Mouse (Mus musculus): ENCODE results near the gene Gbp7.
"Not testable (repeated sequence)": the region's sequence is repeated elsewhere in the genome, so short reads cannot be mapped to it uniquely, and the experiment has no call there.

Gbp7 gene

GRCm38 (mm10) chr3:142561045-142561646 lies 31.0 kb downstream of the Gbp7 start:
- no peak for DNase-seq

GRCm38 (mm10) chr3:142561666-142562065 lies 31.5 kb downstream of the Gbp7 start:
- DNase-seq = no peak

- not testable (repeated sequence) for DNase-seq
Measured at GRCm38 (mm10) chr3:142567490-142567889, 37.3 kb downstream of the Gbp7 start.

- no peak for DNase-seq
Measured at GRCm38 (mm10) chr3:142570738-142571137, 40.6 kb downstream of the Gbp7 start.

- no peak for DNase-seq
Measured at GRCm38 (mm10) chr3:142577108-142577507, 47.0 kb downstream of the Gbp7 start.

GRCm38 (mm10) chr3:142578342-142578741 lies 48.2 kb downstream of the Gbp7 start:
- DNase-seq = no peak

- DNase-seq = no peak
Measured at GRCm38 (mm10) chr3:142583067-142583466, 52.9 kb downstream of the Gbp7 start.

GRCm38 (mm10) chr3:142587386-142587785 lies 57.2 kb downstream of the Gbp7 start:
- no peak for DNase-seq

GRCm38 (mm10) chr3:142588888-142589287 lies 58.7 kb downstream of the Gbp7 start:
- DNase-seq = no peak

GRCm38 (mm10) chr3:142590431-142591067 lies 60.4 kb downstream of the Gbp7 start:
- DNase-seq = no peak

GRCm38 (mm10) chr3:142594547-142594946 lies 64.4 kb downstream of the Gbp7 start, which contains the start of gene Gbp2b:
TSS of gene Gbp2b (plus strand) at chr3:142594847.
- DNase-seq = no peak

GRCm38 (mm10) chr3:142597923-142598322 lies 67.8 kb downstream of the Gbp7 start:
- DNase-seq = no peak
